Mouse (Mus musculus): ENCODE data around the gene Zfp597.

GRCm38 (mm10) chr16:3828021-3828420, 56.3 kb downstream of the Zfp597 start:
- TF ChIP-seq GATA1 (IDR thresholded peaks at IDR 0.05; ENCODE audit: low read length) (no peak), TAL1 (IDR thresholded peaks at IDR 0.05; ENCODE audit: low read length) (no peak)

All from erythroblast, embryonic 14.5 days (primary cell).